Mouse (Mus musculus) liver, embryonic 14.5 days (tissue): ENCODE measurements around the gene Hcn3.

ENCODE experiments used
- CTCF ChIP-seq: IDR thresholded peaks from 2 replicates; pipeline ENCODE4 v1.5.1; 2016; ENCODE audit warnings: antibody characterized with exemption, low read depth, control low read depth
- EP300 ChIP-seq: IDR thresholded peaks from 2 replicates; pipeline ENCODE4 v1.6.1; 2016; ENCODE audit warnings: antibody characterized with exemption, low read depth

DNA sequence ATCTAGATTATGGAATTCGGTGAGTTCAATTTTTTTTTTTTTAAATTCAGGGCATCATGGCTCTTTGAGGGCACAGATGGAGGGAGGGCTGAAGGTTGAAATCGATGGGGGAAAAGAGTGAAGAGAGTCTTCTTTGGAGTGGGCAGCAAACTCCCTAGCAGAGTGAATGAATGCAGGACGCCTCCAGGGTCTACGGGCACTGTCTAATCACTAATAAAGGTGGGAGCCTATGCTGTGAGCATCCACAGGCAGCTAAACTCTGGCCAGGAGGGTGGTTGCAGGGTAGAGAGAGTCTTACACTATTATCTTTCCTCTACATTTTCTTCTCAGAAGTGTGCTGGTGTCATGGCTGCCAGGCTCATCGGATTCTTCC, 43.1 kb upstream of the Hcn3 start:
- TF ChIP-seq CTCF, result no peak
- TF ChIP-seq EP300, result no peak
